Mouse (Mus musculus): Measurements from ENCODE around the gene Npr3. TPM values are rescaled to one million over a fixed set of nuclear protein-coding genes. Genes with fewer than 3 reads are reported as not detected.
"Not testable (repeated sequence)": the region's sequence is repeated elsewhere in the genome, so short reads cannot be mapped to it uniquely, and the experiment has no call there.

Gene Npr3
- polyA plus RNA-seq, 1 experiment, result 0.57 TPM

DNA sequence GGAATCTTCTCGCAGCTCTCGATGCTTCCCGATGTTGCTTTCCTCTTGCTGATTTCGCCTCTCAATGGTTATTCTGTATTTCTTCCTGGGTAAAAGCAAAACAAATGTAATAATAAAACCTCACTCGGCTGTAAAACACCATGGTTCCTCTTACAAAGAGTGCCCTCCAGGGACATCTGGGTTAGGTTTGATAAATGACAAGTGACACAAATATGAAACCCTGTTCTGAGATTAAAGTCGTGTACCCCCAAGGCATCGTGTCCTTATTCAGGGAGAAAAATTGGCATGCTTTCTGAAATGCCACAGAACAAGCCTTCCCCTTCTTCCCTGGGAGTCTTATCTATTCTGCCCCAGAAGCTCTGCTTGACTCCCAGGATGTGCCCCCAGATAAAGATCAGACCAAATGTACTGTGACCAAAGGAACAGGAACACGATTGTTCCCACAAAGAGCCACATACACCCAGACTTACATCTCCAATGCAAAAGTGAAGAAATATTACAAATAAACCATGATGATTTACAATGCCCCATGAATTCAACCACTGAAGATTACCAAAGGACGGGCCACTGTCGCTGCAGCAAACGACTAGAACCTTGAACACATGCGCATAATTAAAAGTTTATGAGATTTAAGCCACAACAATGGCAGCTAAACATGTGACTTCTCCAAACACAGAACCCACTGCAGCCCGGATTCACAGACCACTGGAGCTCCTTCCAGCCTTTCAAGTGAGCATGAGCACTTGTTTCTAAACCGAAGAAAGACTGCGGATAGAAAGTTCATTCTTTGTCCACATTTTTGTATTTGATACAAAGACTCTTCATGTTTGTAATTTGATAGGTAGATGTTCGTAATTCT lies 61.7 kb downstream of the Npr3 start:
- H3K27me3 ChIP-seq (ENCODE audit: control insufficient read depth, insufficient read depth, low read length), result no peaks in the 10 kb centered on the region
- no peak for DNase-seq
- TF ChIP-seq CTCF (IDR thresholded peaks at IDR 0.05; ENCODE audit: borderline replicate concordance, insufficient read depth, low read depth, low read length), result no peak
- no peak for TF ChIP-seq POLR2A (IDR thresholded peaks at IDR 0.05; ENCODE audit: borderline replicate concordance, insufficient read depth, low read length)
- WGBS, result 61% methylated on average over 16 of the region's 16 CpGs
- no peak overlapping the region for H3K4me3 ChIP-seq (replicated peaks; ENCODE audit: insufficient read depth, low read depth, low read length)
- no peak overlapping the region for H3K27ac ChIP-seq (ENCODE audit: insufficient read depth, low read length)
- H3K4me1 ChIP-seq (ENCODE audit: control insufficient read depth, insufficient read depth, low read length), result no peaks in the 10 kb centered on the region

DNA sequence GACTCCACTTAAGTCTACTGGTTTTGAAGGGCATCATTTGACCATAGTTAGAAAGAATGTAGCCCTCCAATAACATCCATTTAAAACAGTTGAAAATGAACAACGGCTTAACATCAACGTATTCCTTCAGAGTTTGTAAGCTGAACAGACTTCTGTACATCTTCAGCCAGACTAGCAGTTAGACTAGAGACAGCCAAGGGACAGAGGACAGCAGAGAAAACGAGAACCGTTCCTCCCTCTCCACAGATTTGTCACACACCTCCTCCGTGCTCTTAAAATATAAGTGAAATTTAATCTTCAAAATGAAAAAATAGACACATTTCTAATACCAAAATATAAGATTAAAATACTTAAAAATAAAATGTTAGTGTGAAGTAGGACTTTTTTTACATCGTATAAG lies 63.0 kb downstream of the Npr3 start:
- no peak for DNase-seq
- TF ChIP-seq POLR2A (IDR thresholded peaks at IDR 0.05; ENCODE audit: borderline replicate concordance, insufficient read depth, low read length) (no peak), CTCF (IDR thresholded peaks at IDR 0.05; ENCODE audit: borderline replicate concordance, insufficient read depth, low read depth, low read length) (no peak)
- no peaks in the 10 kb centered on the region for H3K4me1 ChIP-seq (ENCODE audit: control insufficient read depth, insufficient read depth, low read length)
- no peaks in the 10 kb centered on the region for H3K27me3 ChIP-seq (ENCODE audit: control insufficient read depth, insufficient read depth, low read length)
- WGBS, result 90% methylated on average over 6 of the region's 6 CpGs
- H3K4me3 ChIP-seq (replicated peaks; ENCODE audit: insufficient read depth, low read depth, low read length), result no peak overlapping the region
- no peak overlapping the region for H3K27ac ChIP-seq (ENCODE audit: insufficient read depth, low read length)

DNA sequence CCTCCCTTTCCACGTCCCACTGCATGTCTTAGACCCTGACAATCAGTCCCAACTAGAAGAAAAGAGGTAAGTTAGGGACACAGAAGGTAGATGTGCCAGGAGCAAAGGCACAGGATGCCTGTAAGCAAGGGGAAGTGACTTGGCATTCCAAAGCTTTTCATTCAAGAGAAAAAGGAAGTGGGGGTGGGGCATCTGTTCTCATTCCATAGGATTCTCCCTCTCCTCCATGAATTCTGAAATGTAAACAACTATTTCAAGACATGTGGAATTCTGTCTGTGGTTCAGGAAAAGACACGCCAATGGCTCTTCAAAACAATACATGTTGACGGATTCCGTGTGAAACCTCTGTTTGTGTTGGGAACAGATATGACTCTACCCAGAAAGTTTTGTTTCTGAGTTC lies 65.3 kb downstream of the Npr3 start:
- Histone ChIP-seq H3K27ac (ENCODE audit: insufficient read depth, low read length) (no peak overlapping the region), H3K4me1 (ENCODE audit: control insufficient read depth, insufficient read depth, low read length) (no peaks in the 10 kb centered on the region), H3K4me3 (replicated peaks; ENCODE audit: insufficient read depth, low read depth, low read length) (no peak overlapping the region), H3K27me3 (ENCODE audit: control insufficient read depth, insufficient read depth, low read length) (no peaks in the 10 kb centered on the region)
- 82% methylated on average over 4 of the region's 4 CpGs for WGBS
- DNase-seq, result no peak
- TF ChIP-seq CTCF (IDR thresholded peaks at IDR 0.05; ENCODE audit: borderline replicate concordance, insufficient read depth, low read depth, low read length) (no peak), POLR2A (IDR thresholded peaks at IDR 0.05; ENCODE audit: borderline replicate concordance, insufficient read depth, low read length) (no peak)

DNA sequence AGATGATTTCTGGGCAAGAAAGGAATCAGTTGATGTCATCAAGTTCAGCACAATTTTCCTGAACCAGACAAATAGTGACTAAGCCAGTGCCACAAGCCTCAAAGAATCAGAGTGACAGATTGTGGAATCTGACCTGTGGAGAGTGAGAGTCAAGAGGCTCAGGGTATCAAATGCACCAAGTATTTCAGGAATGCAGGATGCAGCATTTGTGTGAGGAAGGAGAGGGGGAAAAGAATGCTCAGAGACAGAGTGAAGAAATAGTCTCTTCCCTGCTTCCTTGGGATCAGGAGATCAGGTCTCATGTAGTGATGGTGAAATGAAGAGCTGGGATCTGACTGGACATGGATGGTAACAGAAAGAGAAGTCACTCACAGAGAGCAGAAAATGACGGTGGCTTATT lies 71.2 kb downstream of the Npr3 start:
- Histone ChIP-seq H3K27ac (ENCODE audit: insufficient read depth, low read length) (no peak overlapping the region), H3K27me3 (ENCODE audit: control insufficient read depth, insufficient read depth, low read length) (no peaks in the 10 kb centered on the region), H3K4me1 (ENCODE audit: control insufficient read depth, insufficient read depth, low read length) (no peaks in the 10 kb centered on the region), H3K4me3 (replicated peaks; ENCODE audit: insufficient read depth, low read depth, low read length) (no peak overlapping the region)
- no peak for TF ChIP-seq POLR2A (IDR thresholded peaks at IDR 0.05; ENCODE audit: borderline replicate concordance, insufficient read depth, low read length)
- TF ChIP-seq CTCF (IDR thresholded peaks at IDR 0.05; ENCODE audit: borderline replicate concordance, insufficient read depth, low read depth, low read length), result no peak
- no peak for DNase-seq
- WGBS, result 70% methylated on average over 1 of the region's 1 CpGs

DNA sequence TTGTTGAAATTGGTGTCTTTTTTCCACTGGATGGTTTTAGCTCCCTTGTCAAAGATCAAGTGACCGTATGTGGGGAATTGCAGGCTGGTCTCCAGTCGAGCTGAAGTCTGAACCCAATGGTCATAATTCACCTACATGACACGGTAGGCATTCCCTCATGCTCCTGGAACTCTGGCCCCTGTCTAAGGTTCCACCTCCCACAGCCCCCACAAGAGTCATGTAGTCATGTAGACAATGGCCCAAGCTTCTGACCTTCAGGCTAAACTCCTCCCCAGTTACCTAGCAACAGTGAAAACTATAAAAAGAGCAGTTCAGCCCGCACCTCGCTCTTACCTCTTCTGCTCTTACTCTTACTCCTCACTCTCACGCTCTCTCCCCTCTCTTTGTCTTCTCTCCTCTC lies 84.7 kb downstream of the Npr3 start:
- not testable (repeated sequence) for H3K27me3 ChIP-seq (ENCODE audit: control insufficient read depth, insufficient read depth, low read length); DNase-seq; H3K4me1 ChIP-seq (ENCODE audit: control insufficient read depth, insufficient read depth, low read length); H3K27ac ChIP-seq (ENCODE audit: insufficient read depth, low read length); H3K4me3 ChIP-seq (replicated peaks; ENCODE audit: insufficient read depth, low read depth, low read length)
- WGBS, result 70% methylated on average over 6 of the region's 6 CpGs

DNA sequence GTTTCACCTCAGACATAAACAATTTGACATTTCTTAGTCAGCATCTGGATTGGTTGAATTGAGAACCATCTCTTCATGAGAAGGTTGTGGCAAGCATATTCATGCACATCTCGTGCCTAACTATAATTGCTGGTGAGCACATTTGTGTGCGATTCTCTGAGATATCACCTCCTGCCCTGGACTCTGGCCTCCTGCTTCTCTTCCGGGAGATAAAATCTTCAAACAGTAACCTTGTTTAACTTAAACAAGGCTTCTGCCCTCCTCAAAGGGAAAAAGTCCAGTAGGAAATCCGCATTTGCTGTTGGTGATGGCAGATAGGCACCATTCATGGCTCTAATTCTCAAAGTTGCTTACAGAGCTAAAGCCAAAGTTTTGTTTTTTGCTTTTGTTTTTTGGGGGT lies 91.5 kb downstream of the Npr3 start:
- Histone ChIP-seq H3K4me3 (replicated peaks; ENCODE audit: insufficient read depth, low read depth, low read length) (no peak overlapping the region), H3K27ac (ENCODE audit: insufficient read depth, low read length) (no peak overlapping the region), H3K27me3 (ENCODE audit: control insufficient read depth, insufficient read depth, low read length) (no peaks in the 10 kb centered on the region), H3K4me1 (ENCODE audit: control insufficient read depth, insufficient read depth, low read length) (no peaks in the 10 kb centered on the region)
- 84% methylated on average over 4 of the region's 4 CpGs for WGBS
- TF ChIP-seq POLR2A (IDR thresholded peaks at IDR 0.05; ENCODE audit: borderline replicate concordance, insufficient read depth, low read length) (no peak), CTCF (IDR thresholded peaks at IDR 0.05; ENCODE audit: borderline replicate concordance, insufficient read depth, low read depth, low read length) (no peak)
- DNase-seq, result no peak

DNA sequence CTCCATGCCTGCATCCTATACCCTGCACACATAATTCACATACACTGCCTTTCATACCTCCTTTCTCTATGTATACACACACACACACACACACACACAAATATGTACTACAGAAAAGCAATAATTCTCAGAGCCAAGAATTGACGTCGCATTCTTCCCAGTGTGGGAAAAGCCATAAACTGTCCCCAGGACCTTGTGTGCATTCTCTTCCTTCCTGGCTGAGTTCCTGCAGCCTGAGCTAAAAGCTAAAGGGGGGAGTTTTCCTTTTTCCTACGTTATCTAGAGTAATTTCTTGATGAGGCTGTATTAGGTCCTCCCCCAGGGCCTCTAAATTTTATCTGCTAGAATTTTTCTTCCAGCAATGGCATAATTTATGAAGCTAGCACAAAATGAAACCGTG lies 103.5 kb downstream of the Npr3 start:
- TF ChIP-seq CTCF (IDR thresholded peaks at IDR 0.05; ENCODE audit: borderline replicate concordance, insufficient read depth, low read depth, low read length) (no peak), POLR2A (IDR thresholded peaks at IDR 0.05; ENCODE audit: borderline replicate concordance, insufficient read depth, low read length) (no peak)
- Histone ChIP-seq H3K27me3 (ENCODE audit: control insufficient read depth, insufficient read depth, low read length) (no peaks in the 10 kb centered on the region), H3K4me1 (ENCODE audit: control insufficient read depth, insufficient read depth, low read length) (no peaks in the 10 kb centered on the region), H3K4me3 (replicated peaks; ENCODE audit: insufficient read depth, low read depth, low read length) (no peak overlapping the region), H3K27ac (ENCODE audit: insufficient read depth, low read length) (no peak overlapping the region)
- WGBS, result 55% methylated on average over 4 of the region's 4 CpGs
- DNase-seq, result no peak

DNA sequence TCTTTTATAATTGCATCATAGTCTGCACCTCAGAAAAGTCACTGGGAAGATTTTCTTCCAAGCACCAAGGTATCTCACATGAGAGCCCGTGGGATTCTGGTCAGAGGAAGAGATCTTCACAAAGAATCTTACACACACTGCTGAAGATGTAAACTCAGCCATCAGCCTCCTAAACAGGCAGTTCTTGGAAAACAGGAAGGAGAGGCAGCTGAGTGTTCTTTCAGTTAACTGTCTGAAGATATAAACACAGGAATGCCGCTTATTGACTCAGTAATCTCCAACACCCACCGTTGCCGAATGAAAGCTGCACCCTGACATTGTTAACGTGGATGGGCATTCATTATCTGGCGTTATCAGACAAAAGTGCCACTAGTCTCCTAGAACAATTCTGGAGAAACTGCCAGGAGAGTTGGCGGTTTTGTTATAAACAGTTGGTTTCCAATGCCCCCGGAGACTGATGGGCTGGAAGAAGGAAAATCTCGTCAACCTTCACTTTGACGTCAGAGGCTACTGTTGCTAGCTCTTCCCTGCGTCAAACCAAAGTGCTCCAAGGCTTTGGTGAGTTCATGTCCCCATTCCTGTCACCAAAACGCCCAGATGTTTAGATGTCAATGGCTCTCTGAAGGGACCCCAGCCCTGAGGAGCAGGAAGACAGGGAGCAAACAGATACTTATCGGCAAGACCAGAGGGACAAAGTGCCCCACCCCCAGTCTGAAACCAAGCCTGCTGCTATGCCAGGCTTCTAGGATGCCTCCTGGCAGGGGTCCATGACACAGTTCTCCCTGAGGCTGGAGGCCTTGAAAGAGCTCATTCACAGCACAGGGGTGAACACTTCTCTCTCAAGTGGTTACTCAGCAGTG lies 105.0 kb downstream of the Npr3 start:
- Histone ChIP-seq H3K27ac (ENCODE audit: insufficient read depth, low read length) (no peak overlapping the region), H3K4me3 (replicated peaks; ENCODE audit: insufficient read depth, low read depth, low read length) (no peak overlapping the region), H3K4me1 (ENCODE audit: control insufficient read depth, insufficient read depth, low read length) (no peaks in the 10 kb centered on the region), H3K27me3 (ENCODE audit: control insufficient read depth, insufficient read depth, low read length) (no peaks in the 10 kb centered on the region)
- WGBS, result 24% methylated on average over 13 of the region's 13 CpGs
- TF ChIP-seq CTCF (IDR thresholded peaks at IDR 0.05; ENCODE audit: borderline replicate concordance, insufficient read depth, low read depth, low read length) (no peak), POLR2A (IDR thresholded peaks at IDR 0.05; ENCODE audit: borderline replicate concordance, insufficient read depth, low read length) (no peak)
- peak; percentile 9 to 12 for DNase-seq
